Mouse (Mus musculus) c-Kit-negative CD71-positive TER-119-positive erythroid progenitor cells, embryonic 14.5 days (primary cell): ENCODE measurements around the gene Ccdc183.

Experiments used
- DNase-seq: peaks from one replicate; pipeline ENCODE4 v3.0.0-alpha.2; 2013; ENCODE audit warnings: low read depth, low spot score

Gene Ccdc183

DNA sequence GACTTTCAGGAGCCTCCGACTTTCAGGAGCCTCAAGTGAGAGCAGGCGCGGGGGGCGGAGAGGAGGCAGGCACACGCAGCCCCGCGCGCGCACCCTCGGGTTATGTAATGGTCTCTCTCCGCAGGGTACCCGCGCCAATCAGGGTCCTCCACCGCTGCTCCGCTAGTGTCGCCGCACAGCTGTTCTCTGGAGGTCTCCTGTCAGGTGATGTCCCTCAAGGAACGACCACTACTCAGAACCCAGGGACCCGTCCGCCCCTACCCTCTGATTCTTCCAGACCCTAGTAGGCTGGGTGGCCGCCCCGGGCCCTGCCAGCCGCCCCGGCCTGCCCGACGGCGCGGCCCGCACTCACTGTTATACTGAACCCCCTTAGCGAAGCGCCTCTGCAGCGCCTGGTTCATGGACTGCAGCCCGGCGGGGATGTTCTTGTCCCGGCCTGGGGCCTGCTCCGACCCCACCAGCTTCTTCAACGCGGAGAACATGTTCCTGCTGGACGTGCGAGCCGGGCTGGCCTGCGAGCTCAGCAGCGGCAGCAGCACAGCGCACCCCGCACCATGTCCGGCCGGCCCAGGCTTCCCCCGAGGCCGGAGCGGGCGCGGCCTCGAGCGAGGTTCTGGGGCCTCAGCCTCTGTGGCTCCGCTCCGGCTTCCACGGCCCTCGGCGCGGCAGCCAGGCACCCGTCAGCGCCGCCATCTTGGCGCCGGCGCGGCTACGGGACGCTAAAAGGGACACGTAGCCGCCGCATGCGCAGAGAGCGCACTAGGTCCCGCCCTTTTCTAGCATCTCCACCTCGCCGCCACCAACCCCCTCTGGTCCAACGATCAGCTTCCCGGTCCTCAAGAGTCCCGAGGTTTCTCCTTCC is 9.5 kb downstream of the Ccdc183 start, which contains the start of gene Rabl6:
TSS of gene Rabl6 (minus strand) at position 761 of the 862 bp plus-strand sequence.
- DNase-seq = peak; percentile 77

DNA sequence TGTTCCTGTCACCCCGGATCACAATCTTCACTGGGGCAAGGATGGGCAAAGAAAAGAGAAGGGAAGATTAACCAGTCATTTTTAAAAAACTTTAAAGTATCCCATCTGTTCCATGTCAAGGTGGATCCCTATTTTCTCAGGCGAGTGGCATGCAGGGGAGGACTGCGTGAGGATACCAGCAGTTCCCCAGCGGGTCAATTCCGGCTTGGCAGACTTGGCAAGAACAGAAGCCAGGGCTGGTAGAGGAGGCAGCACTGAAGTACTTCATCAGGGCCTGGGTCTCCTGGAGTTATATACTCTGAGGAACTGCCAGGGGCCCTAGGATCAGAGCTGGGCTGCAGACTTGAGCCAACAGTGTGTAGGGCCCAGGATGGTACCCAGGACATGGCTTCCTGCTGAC is 15.0 kb downstream of the Ccdc183 start:
- DNase-seq = no peak

DNA sequence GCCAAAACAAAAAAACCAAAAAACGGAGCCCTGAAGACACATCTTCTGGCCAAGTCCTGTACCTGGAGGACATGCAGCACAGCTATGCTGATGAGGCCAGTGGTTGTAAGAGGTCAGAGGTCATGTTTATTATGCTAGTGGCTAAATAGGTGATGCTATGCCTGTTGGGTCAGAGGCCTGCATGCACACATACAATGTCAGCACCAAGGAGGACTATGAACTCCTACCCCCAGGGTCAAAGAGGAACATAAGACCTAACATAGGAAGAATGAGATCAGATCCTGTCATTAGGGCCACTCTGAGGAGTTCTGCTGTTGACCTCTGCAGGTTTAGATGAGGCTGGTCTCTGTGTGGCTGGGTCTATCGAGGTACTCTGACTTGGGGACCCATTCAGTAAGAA is 17.4 kb downstream of the Ccdc183 start:
- DNase-seq = no peak

DNA sequence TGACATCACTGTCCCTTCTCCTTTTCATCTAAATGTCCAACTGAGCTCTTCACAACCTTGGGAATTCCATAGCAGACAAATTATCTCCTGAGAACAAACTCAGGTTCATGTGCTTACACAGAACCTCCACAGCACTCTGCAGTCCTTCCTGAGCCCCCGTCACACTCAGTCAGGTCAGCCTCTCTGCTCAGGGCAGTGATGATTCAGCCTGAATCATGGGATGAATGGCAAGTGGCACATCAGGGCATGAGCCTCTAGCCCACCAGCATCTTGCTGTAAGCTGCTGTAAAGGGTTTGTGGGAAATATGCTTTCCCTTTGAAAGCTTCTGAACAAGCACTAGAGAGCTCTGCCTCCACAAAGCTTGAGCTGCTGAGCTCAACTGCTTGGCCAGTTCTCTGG is 18.7 kb downstream of the Ccdc183 start:
- no peak for DNase-seq

DNA sequence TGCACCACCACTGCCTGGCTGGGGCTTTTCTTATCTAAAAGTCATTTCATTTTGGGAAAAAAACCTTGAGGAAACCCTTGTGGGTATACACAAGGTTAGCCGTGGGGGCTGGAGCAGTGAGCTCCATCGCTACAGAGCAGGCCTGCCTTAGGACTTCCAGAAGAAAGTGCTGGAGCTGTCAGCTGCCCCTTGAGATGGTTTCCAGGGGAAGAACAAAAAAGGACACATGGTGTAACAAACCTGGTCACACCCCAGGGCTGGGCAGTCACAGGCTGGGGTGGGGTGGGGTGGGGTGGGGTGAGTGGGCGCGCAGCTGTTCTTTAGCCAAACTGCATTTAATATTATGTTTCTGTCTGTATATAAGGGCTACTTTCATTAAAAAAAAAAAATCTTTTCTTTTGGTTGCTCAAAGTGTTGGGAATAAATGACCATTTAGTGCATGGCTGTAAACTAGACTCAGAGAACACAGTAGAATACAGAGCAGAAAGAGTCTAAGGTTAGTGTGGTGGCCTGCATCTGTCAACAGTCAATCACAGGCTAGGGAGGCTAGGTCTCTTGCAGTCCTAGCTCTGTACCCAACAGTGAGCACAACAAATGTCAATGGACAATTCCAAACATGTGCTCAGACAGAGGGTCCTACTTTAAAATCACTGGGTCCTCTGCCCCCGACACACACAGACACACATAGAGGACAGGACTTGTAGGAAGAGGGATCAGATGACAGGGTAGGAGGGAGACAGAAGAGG is 20.5 kb downstream of the Ccdc183 start:
- DNase-seq = no peak

DNA sequence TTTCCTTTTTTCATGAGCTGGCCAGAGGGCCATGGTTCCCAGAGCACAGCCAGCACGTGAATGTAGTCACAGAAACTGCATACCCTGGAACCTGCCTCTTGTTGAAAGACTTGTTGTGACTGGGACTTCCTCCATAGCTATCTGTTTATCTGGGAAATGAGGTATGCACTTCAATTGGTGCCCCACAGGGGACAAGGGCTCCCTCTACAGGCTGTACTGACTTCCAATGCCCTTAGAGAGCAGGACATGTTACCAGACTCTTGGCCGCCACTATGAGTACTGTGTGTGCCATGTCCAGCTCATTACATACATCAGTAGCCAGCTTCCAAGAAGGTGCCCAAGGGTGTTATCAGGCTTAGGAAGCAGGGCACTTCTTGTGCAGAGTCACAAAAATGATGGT is 25.6 kb downstream of the Ccdc183 start:
- no peak for DNase-seq

DNA sequence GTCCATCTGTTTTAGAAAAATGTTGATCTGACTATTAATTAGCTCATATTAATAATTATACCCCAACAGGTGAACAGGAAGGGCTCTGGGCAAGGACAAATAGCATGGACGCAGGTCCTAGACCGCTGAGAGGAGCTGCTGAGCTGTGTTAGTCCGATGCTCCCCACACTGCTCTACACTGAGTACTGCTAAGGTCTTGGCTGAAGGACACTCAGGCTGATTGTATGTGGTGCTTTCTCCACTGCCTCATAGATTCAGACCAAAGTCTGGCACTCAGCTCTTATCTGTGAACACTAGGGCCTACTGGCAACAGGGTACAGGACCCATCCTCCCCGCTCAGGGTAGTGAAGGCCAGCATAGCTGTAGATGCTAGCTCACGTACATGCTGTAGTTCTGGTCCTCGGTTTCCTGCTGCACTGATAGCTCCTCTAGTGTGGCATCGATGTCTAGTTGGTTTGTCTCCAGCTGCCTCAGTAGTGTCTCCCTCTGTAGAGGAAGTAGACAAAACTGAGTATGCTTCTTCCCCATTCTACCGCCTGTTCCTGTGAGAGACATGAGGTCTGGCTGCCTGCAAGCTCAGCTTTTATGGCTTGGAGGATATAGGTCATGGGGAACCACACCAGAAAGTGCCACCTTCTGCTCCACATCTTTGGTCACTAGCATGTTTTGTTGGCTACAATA is 29.1 kb downstream of the Ccdc183 start:
- DNase-seq = no peak

DNA sequence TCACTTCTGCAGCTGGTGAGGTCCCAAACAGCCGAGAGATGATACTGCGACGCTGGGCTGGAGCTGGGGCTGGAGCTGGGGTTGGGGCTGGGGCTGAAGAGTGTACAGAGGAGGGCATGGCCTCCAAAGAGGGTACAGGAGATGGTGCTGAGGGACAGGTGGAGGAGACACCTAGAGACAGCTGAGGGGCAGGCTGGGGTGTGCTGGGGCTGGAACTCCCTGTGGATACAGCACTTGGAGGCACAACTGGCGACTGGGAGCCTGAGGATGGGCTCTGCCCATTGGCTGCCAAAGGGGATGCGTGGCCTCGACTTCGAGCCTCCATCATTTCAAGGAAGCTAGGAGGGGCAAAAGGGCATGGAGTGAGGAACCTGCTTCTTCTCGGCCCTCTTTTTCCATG is 30.2 kb downstream of the Ccdc183 start:
- no peak for DNase-seq

DNA sequence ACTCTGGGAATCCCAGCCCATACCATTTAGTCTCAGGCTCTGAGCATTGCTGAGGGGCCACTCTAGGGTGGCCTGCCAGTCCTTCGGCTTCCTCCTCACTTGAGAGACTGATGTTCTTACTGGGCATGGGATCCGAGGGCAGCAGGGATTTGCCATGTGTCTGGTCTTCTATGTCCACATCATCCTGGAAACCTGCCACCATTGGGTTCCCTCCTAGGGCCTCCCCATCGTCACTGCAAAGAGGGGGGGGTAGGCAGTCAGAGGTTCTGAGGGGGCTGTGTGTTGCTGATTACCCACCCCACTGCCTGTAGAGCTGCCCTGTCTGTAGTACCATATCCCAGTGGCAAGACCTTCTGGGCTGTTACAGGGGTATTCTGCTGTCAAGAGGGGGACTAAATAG is 31.9 kb downstream of the Ccdc183 start:
- DNase-seq = no peak

DNA sequence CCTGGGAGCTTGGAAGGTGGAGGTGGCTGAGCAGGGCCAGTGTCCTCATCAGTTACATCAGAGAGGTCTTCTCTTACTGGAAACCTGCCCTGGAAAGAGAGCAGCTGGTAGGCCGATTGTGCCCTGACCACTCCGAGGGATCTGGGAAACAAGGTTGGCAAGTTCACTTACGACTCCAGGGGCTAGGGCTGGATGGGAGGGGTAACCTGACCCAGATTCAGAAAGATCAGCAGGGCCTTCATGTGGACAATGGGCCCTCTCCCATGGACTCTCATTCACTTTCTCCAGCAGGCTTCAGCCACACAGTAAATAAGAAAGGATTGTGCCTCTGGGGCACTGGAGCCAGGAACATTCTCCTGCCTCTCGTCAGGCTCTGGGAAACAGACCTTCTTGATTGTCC is 32.6 kb downstream of the Ccdc183 start:
- DNase-seq = no peak

DNA sequence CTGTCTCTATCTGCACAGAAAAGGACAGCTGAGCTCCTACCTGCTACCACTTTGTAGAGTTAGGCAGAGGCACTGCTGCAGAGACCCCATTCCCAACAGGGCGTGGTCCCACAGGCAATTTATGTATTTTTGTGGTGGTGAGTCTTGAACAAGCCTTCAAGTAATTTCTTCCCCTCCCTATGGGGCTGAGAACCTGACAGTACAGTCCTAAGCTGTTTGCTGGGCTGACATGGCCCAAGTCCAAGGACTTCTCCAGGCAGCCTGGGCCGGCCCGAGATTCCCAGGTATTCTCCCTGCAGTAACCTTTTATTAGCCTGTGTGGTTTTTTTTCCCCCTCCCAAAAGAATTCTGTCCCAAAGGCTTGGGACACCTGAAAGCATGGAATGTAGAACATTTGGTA is 33.3 kb downstream of the Ccdc183 start:
- no peak for DNase-seq

DNA sequence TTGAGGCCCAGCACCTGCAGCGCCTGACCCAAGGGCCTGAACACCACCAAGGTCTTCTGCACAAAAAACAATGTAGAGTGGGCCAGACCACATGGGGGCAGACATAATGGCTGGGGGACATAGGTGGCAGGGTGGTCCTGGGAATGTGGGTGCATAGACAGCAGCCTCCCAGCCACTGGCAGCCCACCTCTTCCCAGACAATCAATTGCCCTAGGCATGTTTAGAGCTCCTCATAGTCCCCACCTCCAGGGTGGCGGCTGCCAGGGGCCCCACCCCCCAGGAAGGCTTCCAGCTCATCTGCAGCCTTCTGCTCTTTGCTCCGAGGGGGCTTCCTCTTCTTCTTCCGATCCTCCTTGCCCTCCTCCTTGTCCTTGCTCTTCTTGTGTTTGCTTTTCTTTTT is 33.9 kb downstream of the Ccdc183 start:
- no peak for DNase-seq

DNA sequence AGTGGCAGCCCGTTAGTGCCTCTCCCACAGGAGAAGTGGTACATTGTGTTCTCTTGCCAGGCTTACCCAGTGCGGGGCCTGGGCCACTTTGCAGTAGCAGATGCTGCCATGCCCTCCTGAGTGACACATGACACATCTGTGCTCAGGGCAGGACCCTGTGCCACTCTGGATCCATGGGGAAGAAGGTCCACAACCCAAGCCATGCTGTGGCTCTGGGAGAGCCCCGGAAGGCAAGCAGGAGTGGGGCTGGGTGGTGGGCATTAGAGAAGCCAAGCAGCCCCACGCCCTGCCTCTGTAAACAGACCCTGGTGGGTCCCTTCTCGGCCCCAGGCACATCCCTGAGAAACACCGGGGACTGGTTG is 34.4 kb downstream of the Ccdc183 start:
- no peak for DNase-seq

DNA sequence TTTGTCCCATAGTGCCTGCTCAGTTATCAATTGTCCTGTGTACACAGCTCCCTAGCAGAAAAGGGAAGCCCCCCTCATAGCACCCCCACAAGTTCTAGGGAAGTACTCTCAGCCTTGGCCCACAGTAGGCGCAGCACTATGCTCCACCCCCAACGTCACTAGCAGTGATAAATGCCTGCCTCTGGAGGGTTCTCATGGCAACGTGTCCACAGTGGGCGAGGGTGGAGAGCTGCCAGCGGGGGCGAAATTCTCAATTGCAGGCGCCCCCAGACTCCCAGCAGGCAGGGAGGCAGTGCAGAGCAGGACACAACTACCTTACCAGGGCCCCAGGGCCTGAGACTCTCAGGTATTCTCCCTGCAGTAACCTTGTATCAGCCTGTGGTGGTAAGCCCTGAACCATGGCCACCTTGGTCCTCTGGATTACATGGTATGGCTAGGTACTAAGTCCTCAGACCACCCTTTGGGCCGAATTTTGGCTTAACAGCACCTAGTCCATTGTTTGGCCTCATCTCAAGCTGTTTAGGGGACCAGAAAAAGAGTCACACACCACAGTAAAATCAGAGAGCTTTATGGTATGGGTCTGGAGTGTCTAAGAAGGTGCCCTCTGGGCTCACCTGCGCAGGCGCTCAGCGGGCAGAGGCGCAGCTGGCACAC is 34.9 kb downstream of the Ccdc183 start:
- no peak for DNase-seq

DNA sequence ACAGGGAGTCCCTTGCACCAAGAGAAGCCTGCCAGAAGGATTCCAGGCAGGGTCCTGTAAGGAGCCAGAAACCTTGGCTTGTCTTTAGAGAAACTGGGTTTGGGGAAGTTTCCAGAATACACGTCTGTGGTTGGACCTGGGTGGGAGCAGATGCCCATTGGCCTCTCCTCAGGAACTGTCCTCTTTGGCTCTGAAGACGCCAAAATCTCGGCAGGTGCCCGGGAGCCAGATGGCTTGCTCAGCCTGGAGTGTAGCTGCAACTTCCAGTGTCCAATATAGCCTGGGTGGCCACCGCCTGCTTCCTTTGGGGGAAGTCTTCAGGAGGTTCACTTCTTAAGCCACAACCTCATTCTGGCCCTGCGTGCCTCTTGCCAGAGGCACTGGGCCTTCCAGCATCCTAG is 35.6 kb downstream of the Ccdc183 start:
- no peak for DNase-seq

DNA sequence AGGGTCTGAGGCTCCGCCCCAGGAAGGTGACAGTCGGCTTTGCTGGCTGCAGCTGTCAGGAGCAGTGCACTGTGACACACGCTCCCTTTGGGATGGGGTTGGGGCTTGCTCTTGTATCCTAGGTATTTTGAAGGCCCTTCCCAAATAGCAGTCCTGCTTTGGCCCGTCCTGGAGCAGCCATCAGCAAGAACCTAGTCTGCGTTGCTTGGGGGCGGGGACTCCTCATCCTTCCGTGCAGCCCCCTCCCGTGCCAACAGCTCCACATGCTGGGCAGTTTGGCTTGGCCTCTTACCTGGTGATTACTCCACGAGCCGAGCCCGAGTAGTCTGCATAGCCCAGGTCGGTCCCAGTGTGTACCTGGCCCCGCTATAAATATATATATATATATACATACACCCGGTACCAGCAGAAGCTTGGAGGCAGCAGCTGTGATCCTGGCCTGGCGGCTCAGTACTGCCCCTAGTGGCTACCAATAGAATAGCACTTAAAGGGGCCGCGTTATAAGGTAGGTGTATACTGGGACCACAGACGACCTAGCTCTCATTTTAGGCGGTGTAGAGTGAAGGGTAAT is 36.1 kb downstream of the Ccdc183 start, which contains the start of gene Ajm1:
TSS of gene Ajm1 (minus strand) at position 464 of the 571 bp plus-strand sequence.
- peak; percentile 53 for DNase-seq

DNA sequence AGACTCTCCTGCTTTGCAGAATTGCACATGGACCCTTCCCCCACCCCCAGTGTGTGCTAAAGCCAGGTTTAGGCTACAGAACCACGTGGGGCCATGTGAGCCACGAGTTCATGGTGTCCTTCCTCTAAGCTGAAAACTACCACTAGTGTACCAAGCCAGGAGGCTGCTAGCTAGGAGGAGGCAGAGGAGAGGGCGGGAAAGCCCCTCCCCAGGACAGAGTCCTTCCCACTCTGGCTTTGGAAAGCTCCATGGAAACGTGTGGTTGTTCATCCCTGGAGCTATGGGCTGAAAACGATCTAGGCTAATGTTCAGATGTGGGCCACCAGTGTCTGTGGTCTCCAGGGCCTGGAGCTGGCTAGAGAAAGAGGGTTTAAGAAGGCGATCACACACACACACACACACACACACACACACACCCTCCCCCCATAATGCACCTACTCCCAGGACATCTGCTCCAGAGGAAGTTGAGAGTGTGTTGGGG is 36.8 kb downstream of the Ccdc183 start:
- DNase-seq = no peak

DNA sequence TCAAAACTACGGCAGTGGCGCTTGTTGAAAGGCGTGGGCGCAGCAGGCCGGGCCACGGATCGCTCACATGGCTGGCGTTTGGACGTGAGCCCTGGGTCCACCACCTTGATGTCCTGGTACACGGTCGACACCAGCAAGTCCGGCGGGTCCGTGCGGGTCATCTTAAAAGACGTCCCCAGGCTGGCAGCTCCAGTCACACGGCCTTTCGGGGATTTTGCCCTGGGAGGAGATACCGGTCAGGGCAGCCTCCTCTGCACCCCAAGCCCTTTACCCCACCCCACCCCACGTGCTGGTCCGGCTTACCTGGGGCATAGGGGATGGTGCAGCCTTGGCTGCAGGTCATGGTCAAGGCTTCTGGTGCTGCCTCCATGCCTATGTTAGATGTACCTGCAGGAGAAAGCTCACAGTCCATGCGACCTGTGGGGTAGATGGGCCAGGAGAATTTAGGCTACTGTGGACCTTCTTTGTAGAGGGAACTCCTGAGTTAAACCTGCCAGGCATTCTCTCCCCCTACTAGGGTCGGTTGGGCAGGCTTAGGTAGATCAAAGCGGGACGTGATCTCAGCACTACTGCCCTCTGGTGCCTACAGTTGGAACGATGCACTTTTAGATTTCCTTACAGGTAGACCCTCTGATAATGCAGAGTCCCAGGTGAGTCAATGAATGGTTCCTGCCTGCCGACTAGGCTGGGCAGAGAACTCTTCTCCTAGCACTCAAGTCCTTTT is 37.6 kb downstream of the Ccdc183 start:
- no peak for DNase-seq

DNA sequence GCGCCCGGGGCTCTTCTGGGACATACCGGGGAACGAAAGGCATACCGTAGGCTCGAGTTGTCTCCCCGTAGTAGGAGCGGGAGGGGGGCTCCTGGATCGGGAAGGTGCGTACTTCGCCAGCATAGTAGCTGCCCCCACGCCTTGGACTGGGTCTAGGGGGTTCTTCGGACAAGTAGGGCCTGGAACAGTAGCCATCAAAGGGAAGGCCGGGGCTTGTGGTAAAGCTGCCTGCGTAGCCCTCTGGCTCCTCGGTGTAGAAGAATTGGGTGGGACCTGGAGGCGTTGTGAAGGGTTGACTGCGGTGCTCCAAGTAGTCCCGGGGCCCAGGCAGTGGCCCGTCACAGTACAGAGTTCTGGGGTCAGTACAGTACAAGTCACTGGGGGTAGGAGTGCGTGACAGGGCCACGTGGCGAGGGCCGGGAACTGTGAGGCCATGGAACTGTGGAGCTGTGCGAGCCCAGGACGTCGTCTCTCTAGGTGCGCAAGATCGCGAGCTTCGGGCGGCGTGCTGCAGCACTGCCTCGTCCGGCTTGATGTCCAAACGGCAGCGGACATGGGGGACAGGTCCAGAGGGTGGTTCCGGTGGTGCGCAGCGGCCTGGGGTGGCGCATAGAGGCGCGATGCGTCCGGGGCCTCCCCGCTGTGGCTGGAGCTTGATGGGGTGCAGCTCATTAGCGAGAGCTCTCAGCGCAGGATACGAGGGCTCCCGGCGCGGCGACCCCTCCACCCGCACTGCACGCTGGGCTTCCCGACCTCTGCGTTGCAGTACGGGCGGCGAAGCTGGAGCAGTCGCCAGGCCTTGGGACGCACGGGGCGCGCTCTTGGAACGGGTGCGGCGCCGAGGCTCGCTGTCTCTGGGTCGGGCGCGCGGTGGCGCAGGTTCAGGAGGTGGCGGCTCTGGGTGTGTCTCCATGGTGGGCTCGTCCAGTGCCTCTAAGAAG is 38.4 kb downstream of the Ccdc183 start:
- no peak for DNase-seq
